Mouse (Mus musculus) embryonic facial prominence, embryonic 11.5 days (tissue): ENCODE measurements around the gene Pxylp1. TPM values are rescaled to one million over a fixed set of nuclear protein-coding genes. Genes with fewer than 3 reads are reported as not detected.

Experiments used
- ATAC-seq: fragments of 200-750 bp; cut with Nextera tagmentation; replicated peaks from 2 replicates; pipeline ENCODE4 v1.8.0; 2017; ENCODE audit warnings: low read depth; ENCODE audit not compliant: insufficient number of reproducible peaks, low FRiP score, low TSS enrichment
- DNase-seq: peaks from one replicate; pipeline ENCODE4 v3.0.0-alpha.2; 2015; ENCODE audit warnings: low spot score
- H3K27ac ChIP-seq: fragments of 300-500 bp; sonication (generic); replicated peaks from 2 replicates; pipeline ENCODE4 v1.5.1; 2014; ENCODE audit warnings: mild to moderate bottlenecking, low read depth, low read length, control low read depth
- H3K27me3 ChIP-seq: fragments of 300-500 bp; sonication (generic); 2 replicates; pipeline ENCODE4 v1.6.1; 2014; ENCODE audit warnings: mild to moderate bottlenecking, low read length, moderate library complexity, mixed read lengths; ENCODE audit not compliant: control insufficient read depth, insufficient read depth
- H3K36me3 ChIP-seq: fragments of 300-500 bp; sonication (generic); replicated peaks from 2 replicates; pipeline ENCODE4 v1.6.1; 2014; ENCODE audit warnings: low read depth, mild to moderate bottlenecking, low read length, moderate library complexity, mixed read lengths; ENCODE audit not compliant: control insufficient read depth, insufficient read depth
- H3K4me1 ChIP-seq: fragments of 300-500 bp; sonication (generic); 2 replicates; pipeline ENCODE4 v1.6.1; 2014; ENCODE audit warnings: low read length, mixed read lengths; ENCODE audit not compliant: control insufficient read depth, insufficient read depth
- H3K4me2 ChIP-seq: fragments of 300-500 bp; sonication (generic); 2 replicates; pipeline ENCODE4 v1.6.1; 2014; ENCODE audit warnings: low read depth, mild to moderate bottlenecking, control low read depth, low read length, moderate library complexity
- H3K4me3 ChIP-seq: fragments of 300-500 bp; sonication (generic); 2 replicates; pipeline ENCODE4 v1.5.1; 2014; ENCODE audit warnings: low read depth, low read length, control low read depth
- H3K9ac ChIP-seq: fragments of 300-500 bp; sonication (generic); replicated peaks from 2 replicates; pipeline ENCODE4 v1.6.1; 2014; ENCODE audit warnings: mild to moderate bottlenecking, control low read depth, low read length
- H3K9me3 ChIP-seq: fragments of 300-500 bp; sonication (generic); replicated peaks from 2 replicates; pipeline ENCODE4 v1.6.1; 2016; ENCODE audit warnings: mild to moderate bottlenecking, low read length, inconsistent platforms, mixed read lengths; ENCODE audit not compliant: control insufficient read depth
- WGBS: fragments of 180-500 bp; shearing (Covaris S2); extraction: QIAGEN DNeasy Blood & Tissue Kit; methylation state at CpG from one replicate; pipeline ENCODE4 v1.1.7; 2014; 5-methylcytosine and 5-hydroxymethylcytosine counted together
- polyA plus RNA-seq: library from polyadenylated mRNA; unstranded; fragments of >200 nt; fragmentation: Nextera tagmentation; extraction: Ambion mirVana; gene quantifications from 2 replicates; pipeline ENCODE4 v1.2.1, GENCODE M21; 2014

Gene Pxylp1
- polyA plus RNA-seq, 1 experiment from 2014 or later, result 22.7 TPM

DNA sequence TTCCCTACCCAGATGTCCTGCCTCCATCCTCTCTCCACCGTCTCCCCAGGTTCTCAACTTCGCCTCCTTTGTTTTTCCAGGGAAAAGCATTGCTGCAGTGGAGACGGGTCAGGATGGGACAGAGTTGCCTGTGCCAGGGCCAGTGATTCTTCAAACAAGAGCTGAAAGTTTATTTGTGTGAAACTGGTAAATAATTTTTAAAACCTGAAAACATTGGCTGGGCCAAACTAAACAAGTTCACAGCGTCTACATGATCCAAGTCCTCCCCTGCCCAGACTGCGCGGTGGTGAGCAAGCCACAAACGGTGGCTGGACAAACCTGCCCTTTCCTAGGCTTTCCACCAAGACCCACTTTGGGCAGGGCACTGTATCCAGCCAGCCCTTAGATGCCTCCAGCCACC lies 41.4 kb downstream of the Pxylp1 start:
- H3K27ac ChIP-seq, result no peak overlapping the region
- DNase-seq, result no peak
- 80% methylated on average over 7 of the region's 7 CpGs for WGBS
- no peaks in the 10 kb centered on the region for H3K4me1 ChIP-seq
- H3K9me3 ChIP-seq, result no peaks in the 10 kb centered on the region
- no peak overlapping the region for H3K9ac ChIP-seq
- no peaks in the 10 kb centered on the region for H3K36me3 ChIP-seq
- no peaks in the 10 kb centered on the region for H3K27me3 ChIP-seq
- no peak overlapping the region for H3K4me2 ChIP-seq
- H3K4me3 ChIP-seq, result no peak overlapping the region
- ATAC-seq, result no peak

DNA sequence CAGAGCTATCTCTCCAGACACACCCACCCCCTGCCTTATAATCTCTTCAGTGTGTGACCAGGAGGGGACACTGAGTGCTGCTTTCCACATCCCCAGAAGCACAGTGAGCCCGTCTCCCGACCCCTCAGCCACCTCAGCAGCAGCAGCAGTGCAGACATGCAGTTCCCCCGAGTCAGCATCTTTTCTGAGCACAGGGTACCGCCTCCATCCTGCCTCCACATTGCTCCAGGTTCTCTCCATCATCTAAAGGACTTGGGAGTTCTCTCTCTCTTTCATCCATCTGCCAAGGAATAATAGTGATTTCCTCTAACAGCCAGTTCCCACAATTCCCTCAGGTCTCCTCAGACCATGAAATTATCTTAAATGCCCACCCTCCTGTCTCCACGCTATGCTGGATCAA lies 43.5 kb downstream of the Pxylp1 start:
- Histone ChIP-seq H3K4me3 (no peak overlapping the region), H3K9me3 (no peaks in the 10 kb centered on the region), H3K4me2 (no peak overlapping the region), H3K4me1 (no peaks in the 10 kb centered on the region), H3K9ac (no peak overlapping the region), H3K27me3 (no peaks in the 10 kb centered on the region), H3K36me3 (no peaks in the 10 kb centered on the region), H3K27ac (no peak overlapping the region)
- DNase-seq (no peak), ATAC-seq (no peak)
- 53% methylated on average over 5 of the region's 5 CpGs for WGBS

DNA sequence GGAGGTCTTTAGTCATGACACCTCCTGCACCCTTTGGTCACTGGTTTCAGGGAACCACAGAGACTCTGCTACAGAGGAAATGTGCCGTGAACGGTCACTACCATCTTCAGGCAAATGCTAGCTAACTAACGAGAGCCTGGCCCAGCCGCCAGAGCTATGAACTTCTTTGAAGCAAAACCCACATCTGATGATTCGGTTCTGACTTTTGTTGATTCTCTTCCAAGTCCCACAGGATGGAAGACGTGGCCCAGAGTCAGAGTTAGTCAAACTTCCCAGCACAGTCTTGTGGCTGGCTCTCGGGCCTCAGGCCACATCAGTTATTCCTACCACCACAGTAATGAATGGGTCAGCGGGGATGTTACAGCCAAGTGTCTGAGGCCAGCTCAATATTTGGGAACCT lies 46.1 kb downstream of the Pxylp1 start:
- DNase-seq (no peak), ATAC-seq (no peak)
- H3K4me1 ChIP-seq, result no peaks in the 10 kb centered on the region
- no peaks in the 10 kb centered on the region for H3K36me3 ChIP-seq
- H3K27ac ChIP-seq, result no peak overlapping the region
- no peak overlapping the region for H3K4me2 ChIP-seq
- H3K27me3 ChIP-seq, result no peaks in the 10 kb centered on the region
- WGBS, result 85% methylated on average over 8 of the region's 8 CpGs
- no peak overlapping the region for H3K4me3 ChIP-seq
- H3K9ac ChIP-seq, result no peak overlapping the region
- H3K9me3 ChIP-seq, result no peaks in the 10 kb centered on the region

DNA sequence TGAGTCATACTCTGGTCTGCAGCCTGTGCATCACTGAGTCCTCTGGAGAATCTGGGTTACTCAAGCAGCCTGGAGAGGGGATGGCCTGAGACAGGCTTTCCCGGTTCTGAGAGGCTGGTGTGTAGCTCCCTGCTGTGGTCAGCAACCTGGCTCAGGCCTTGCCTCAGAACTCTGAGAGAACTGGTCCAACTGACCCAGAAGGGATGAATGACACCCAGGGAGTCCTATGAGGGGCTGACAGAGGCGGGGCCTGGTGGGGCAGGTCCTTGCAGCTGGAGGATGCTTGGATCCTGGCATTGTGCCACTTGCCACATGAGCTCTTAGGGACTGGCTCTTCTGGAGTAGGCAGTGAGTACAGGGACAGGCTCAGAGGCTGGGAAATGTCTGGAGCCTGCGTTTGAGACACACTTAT lies 47.7 kb downstream of the Pxylp1 start:
- H3K9me3 ChIP-seq, result no peaks in the 10 kb centered on the region
- H3K27ac ChIP-seq, result no peak overlapping the region
- no peak overlapping the region for H3K4me2 ChIP-seq
- no peak overlapping the region for H3K9ac ChIP-seq
- no peaks in the 10 kb centered on the region for H3K27me3 ChIP-seq
- no peaks in the 10 kb centered on the region for H3K36me3 ChIP-seq
- DNase-seq (no peak), ATAC-seq (0 out of 2 replicates have a peak, but pooled peaks have one; percentile 32)
- H3K4me3 ChIP-seq, result no peak overlapping the region
- H3K4me1 ChIP-seq, result no peaks in the 10 kb centered on the region
- 65% methylated on average over 3 of the region's 3 CpGs for WGBS

DNA sequence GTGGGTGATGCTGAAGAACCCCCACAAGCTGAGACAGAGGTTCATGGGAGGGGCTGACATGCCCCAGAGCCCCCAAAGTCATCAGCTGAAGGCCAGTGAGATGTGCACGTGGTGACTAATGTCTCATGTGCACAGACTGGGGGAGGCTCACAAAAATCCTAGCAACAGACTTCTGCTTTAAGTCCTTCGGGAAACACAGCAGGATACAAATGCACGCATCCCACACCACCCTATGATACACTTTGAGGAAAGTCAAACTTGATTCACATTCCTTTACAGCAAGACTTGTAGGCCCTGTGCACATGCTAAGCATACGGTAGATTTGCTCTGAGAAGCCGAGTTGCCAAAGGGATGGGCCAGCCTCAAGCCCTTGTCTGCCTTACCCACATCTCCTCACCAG lies 53.1 kb downstream of the Pxylp1 start:
- H3K4me3 ChIP-seq, result no peak overlapping the region
- H3K4me2 ChIP-seq, result no peak overlapping the region
- H3K36me3 ChIP-seq, result no peaks in the 10 kb centered on the region
- WGBS, result 83% methylated on average over 5 of the region's 5 CpGs
- H3K27me3 ChIP-seq, result no peaks in the 10 kb centered on the region
- H3K9ac ChIP-seq, result no peak overlapping the region
- no peaks in the 10 kb centered on the region for H3K9me3 ChIP-seq
- DNase-seq (no peak), ATAC-seq (no peak)
- no peak overlapping the region for H3K27ac ChIP-seq
- peaks cover 5% of the 10 kb centered on the region; the same call in 1 of the 2 replicates for H3K4me1 ChIP-seq

DNA sequence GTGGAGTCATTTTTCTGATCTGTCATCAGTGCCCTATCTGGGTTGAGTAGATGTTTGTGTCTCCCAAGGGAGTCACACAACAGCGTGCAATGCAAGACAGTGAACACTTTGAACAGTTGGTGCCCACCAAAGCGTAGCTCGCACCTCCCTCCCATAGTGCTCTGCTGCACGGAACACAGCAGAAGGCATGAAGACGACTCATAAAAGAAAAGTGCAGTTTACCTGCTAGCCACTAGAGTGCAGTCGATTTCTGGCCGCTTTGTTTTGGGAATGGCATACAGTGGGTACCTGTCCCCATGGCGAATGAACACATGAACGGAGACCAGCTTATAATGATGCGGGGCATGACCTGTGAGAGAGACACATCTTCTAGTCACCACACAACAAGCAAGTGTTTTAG lies 53.6 kb downstream of the Pxylp1 start:
- H3K27ac ChIP-seq, result no peak overlapping the region
- no peaks in the 10 kb centered on the region for H3K27me3 ChIP-seq
- no peaks in the 10 kb centered on the region for H3K36me3 ChIP-seq
- H3K4me3 ChIP-seq, result no peak overlapping the region
- WGBS, result 43% methylated on average over 10 of the region's 10 CpGs
- H3K9me3 ChIP-seq, result no peaks in the 10 kb centered on the region
- ATAC-seq (peak; percentile 42), DNase-seq (peak; percentile 73)
- H3K4me1 ChIP-seq, result peaks cover 5% of the 10 kb centered on the region; the same call in 1 of the 2 replicates
- H3K4me2 ChIP-seq, result no peak overlapping the region
- H3K9ac ChIP-seq, result no peak overlapping the region

DNA sequence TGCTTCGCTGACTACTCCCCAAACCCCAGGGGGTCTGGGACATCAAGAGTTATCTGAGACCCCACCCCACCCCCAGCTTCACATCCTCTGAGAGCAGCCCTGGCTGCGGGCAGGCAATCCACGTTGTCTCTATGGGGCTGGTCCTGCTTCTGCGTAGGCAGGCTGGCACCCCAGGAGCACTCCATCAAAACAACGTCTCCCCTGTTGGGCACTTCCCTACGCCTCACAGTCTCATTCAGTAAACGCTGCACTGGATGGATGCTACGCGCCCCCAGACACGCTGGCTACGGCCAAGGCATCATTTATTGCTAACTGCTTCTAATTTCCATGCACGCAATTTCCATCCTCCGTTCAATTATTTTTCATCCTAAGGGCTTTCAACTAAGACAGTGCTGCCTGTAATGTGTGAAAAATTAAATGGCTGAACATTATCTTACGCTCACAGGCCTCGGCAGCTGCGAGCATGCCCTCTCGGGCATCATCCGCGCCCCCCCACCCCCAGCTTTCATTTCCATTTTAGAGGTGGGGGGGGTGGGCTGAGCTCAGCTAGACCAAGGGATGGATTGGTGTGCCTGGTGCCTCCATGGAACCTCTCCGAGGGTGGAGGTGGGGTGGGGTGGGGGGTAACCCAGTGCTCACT lies 54.6 kb downstream of the Pxylp1 start:
- Histone ChIP-seq H3K4me2 (no peak overlapping the region), H3K27ac (no peak overlapping the region), H3K36me3 (no peaks in the 10 kb centered on the region), H3K4me3 (no peak overlapping the region), H3K4me1 (peaks cover 5% of the 10 kb centered on the region; the same call in 1 of the 2 replicates), H3K9me3 (no peaks in the 10 kb centered on the region), H3K9ac (no peak overlapping the region), H3K27me3 (no peaks in the 10 kb centered on the region)
- ATAC-seq (no peak), DNase-seq (no peak)
- WGBS, result 37% methylated on average over 20 of the region's 20 CpGs

DNA sequence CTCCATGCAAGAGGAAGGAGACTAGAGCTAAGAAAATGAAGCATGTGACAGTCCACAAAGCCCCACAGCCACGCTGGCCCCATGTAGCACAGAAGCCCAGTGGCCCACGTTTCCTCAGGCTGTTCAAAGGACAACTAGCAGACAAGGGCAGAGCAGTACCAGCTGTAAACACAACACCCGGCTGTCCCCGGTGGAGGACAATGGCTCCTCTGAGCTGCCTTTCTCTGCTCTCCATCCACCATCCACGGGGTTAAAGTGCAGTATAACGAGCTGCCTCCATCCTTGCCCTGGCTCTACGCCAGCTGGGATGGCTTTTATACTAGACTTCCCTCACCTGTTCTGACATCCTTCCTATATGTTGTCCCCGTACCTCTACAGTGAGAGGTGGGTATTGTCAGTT lies 55.5 kb downstream of the Pxylp1 start:
- ATAC-seq, result no peak
- Histone ChIP-seq H3K9ac (no peak overlapping the region), H3K27me3 (no peaks in the 10 kb centered on the region)

More for the DNA sequence above, 55.5 kb downstream of the Pxylp1 start:
- no peak overlapping the region; the same call in 1 of the 2 replicates for H3K27ac ChIP-seq
- H3K9me3 ChIP-seq, result no peaks in the 10 kb centered on the region
- no peak for DNase-seq
- H3K36me3 ChIP-seq, result no peaks in the 10 kb centered on the region
- no peak overlapping the region for H3K4me2 ChIP-seq
- H3K4me1 ChIP-seq, result peaks cover 5% of the 10 kb centered on the region; the same call in 1 of the 2 replicates
- 23% methylated on average over 8 of the region's 8 CpGs for WGBS
- H3K4me3 ChIP-seq, result no peak overlapping the region
